Mouse (Mus musculus) neural tube, embryonic 14.5 days (tissue): Measurements from ENCODE around the gene Dok5. TPM values are rescaled to one million over a fixed set of nuclear protein-coding genes. Genes with fewer than 3 reads are reported as not detected.

ENCODE experiments used
- ATAC-seq: fragments of 200-750 bp; cut with Nextera tagmentation; 2 replicates; pipeline ENCODE4 v1.8.0; 2017; ENCODE audit warnings: low read depth, mild to moderate bottlenecking, moderate TSS enrichment, moderate library complexity
- H3K27ac ChIP-seq: fragments of 300-500 bp; sonication (generic); 2 replicates; pipeline ENCODE4 v1.5.1; 2014; ENCODE audit warnings: low read depth, mild to moderate bottlenecking, control low read depth, low read length, moderate library complexity, mixed read lengths
- H3K27me3 ChIP-seq: fragments of 300-500 bp; sonication (generic); 2 replicates; pipeline ENCODE4 v1.6.1; 2014; ENCODE audit warnings: low read length; ENCODE audit not compliant: control insufficient read depth, insufficient read depth
- H3K36me3 ChIP-seq: fragments of 300-500 bp; sonication (generic); 2 replicates; pipeline ENCODE4 v1.6.1; 2014; ENCODE audit warnings: low read length, mixed read lengths; ENCODE audit not compliant: control insufficient read depth, insufficient read depth
- H3K4me1 ChIP-seq: fragments of 300-500 bp; sonication (generic); 2 replicates; pipeline ENCODE4 v1.6.1; 2014; ENCODE audit warnings: low read length; ENCODE audit not compliant: control insufficient read depth, insufficient read depth
- H3K4me2 ChIP-seq: fragments of 300-500 bp; sonication (generic); 2 replicates; pipeline ENCODE4 v1.6.1; 2014; ENCODE audit warnings: mild to moderate bottlenecking, low read depth, low read length, control low read depth
- H3K4me3 ChIP-seq: fragments of 300-500 bp; sonication (generic); 2 replicates; pipeline ENCODE4 v1.5.1; 2014; ENCODE audit warnings: low read depth, low read length, control low read depth, mixed read lengths
- H3K9ac ChIP-seq: fragments of 300-500 bp; sonication (generic); replicated peaks from 2 replicates; pipeline ENCODE4 v1.6.1; 2014; ENCODE audit warnings: low read depth, mild to moderate bottlenecking, control low read depth, low read length, mixed read lengths
- H3K9me3 ChIP-seq: fragments of 300-500 bp; sonication (generic); 2 replicates; pipeline ENCODE4 v1.6.1; 2016; ENCODE audit warnings: low read length; ENCODE audit not compliant: control insufficient read depth
- WGBS: fragments of 180-500 bp; shearing (Covaris S2); extraction: QIAGEN DNeasy Blood & Tissue Kit; methylation state at CpG from one replicate; pipeline ENCODE4 v1.1.7; 2014; 5-methylcytosine and 5-hydroxymethylcytosine counted together
- polyA plus RNA-seq: library from polyadenylated mRNA; unstranded; fragments of >200 nt; fragmentation: Nextera tagmentation; extraction: Ambion mirVana; gene quantifications from 2 replicates; pipeline ENCODE4 v1.2.1, GENCODE M21; 2014

The Dok5 gene
- polyA plus RNA-seq, 1 experiment from 2014 or later, result 74.4 TPM

- 85% methylated on average over 11 of the region's 11 CpGs for WGBS
- Histone ChIP-seq H3K4me3 (no peak overlapping the region), H3K9ac (no peak overlapping the region), H3K36me3 (no peaks in the 10 kb centered on the region), H3K27me3 (no peaks in the 10 kb centered on the region), H3K9me3 (no peaks in the 10 kb centered on the region), H3K4me2 (no peak overlapping the region), H3K27ac (no peak overlapping the region), H3K4me1 (no peaks in the 10 kb centered on the region)
- no peak for ATAC-seq
Observed at GRCm38 (mm10) chr2:170712658-170713285, 18.8 kb upstream of the Dok5 start.

- no peak overlapping the region for H3K27ac ChIP-seq
- 39% methylated on average over 4 of the region's 4 CpGs for WGBS
- no peak overlapping the region for H3K4me2 ChIP-seq
- H3K4me1 ChIP-seq, result peaks cover 4% of the 10 kb centered on the region; the same call in 1 of the 2 replicates
- no peaks in the 10 kb centered on the region for H3K36me3 ChIP-seq
- no peak overlapping the region for H3K9ac ChIP-seq
- no peaks in the 10 kb centered on the region for H3K27me3 ChIP-seq
- no peaks in the 10 kb centered on the region for H3K9me3 ChIP-seq
- no peak overlapping the region for H3K4me3 ChIP-seq
- no peak for ATAC-seq
Observed at GRCm38 (mm10) chr2:170720386-170720785, 11.2 kb upstream of the Dok5 start.

- 68% methylated on average over 13 of the region's 13 CpGs for WGBS
- no peak for ATAC-seq
Observed at GRCm38 (mm10) chr2:170724136-170724535, 7.5 kb upstream of the Dok5 start.

GRCm38 (mm10) chr2:170724716-170725115, 6.9 kb upstream of the Dok5 start:
- WGBS, result 86% methylated on average over 11 of the region's 11 CpGs
- H3K4me3 ChIP-seq, result no peak overlapping the region
- H3K36me3 ChIP-seq, result no peaks in the 10 kb centered on the region
- H3K4me1 ChIP-seq, result peaks cover 4% of the 10 kb centered on the region; the same call in 1 of the 2 replicates
- H3K4me2 ChIP-seq, result no peak overlapping the region
- ATAC-seq, result no peak
- H3K9ac ChIP-seq, result no peak overlapping the region
- H3K27me3 ChIP-seq, result no peaks in the 10 kb centered on the region
- H3K9me3 ChIP-seq, result no peaks in the 10 kb centered on the region
- no peak overlapping the region for H3K27ac ChIP-seq

More at GRCm38 (mm10) chr2:170724136-170724535, 7.5 kb upstream of the Dok5 start:
- Histone ChIP-seq H3K27ac (no peak overlapping the region), H3K4me3 (no peak overlapping the region), H3K9ac (no peak overlapping the region), H3K27me3 (no peaks in the 10 kb centered on the region), H3K9me3 (no peaks in the 10 kb centered on the region), H3K4me1 (peaks cover 4% of the 10 kb centered on the region; the same call in 1 of the 2 replicates), H3K36me3 (no peaks in the 10 kb centered on the region), H3K4me2 (no peak overlapping the region)

- no peak for ATAC-seq
- H3K36me3 ChIP-seq, result no peaks in the 10 kb centered on the region
- H3K4me3 ChIP-seq, result no peak overlapping the region
- H3K27me3 ChIP-seq, result no peaks in the 10 kb centered on the region
- no peak overlapping the region for H3K4me2 ChIP-seq
- H3K9me3 ChIP-seq, result no peaks in the 10 kb centered on the region
- WGBS, result 90% methylated on average over 5 of the region's 5 CpGs
- no peak overlapping the region for H3K27ac ChIP-seq
- 0 out of 2 replicates have a peak, but pooled peaks cover under 1% of the 10 kb centered on the region for H3K4me1 ChIP-seq
- no peak overlapping the region for H3K9ac ChIP-seq
Observed at GRCm38 (mm10) chr2:170725796-170726195, 5.8 kb upstream of the Dok5 start.

GRCm38 (mm10) chr2:170726996-170727710, 4.5 kb upstream of the Dok5 start:
- 0 out of 2 replicates have a peak, but pooled peaks cover 3% of the 10 kb centered on the region for H3K4me1 ChIP-seq
- WGBS, result 47% methylated on average over 6 of the region's 6 CpGs
- H3K27ac ChIP-seq, result no peak overlapping the region
- no peaks in the 10 kb centered on the region for H3K36me3 ChIP-seq
- H3K27me3 ChIP-seq, result no peaks in the 10 kb centered on the region
- H3K9ac ChIP-seq, result no peak overlapping the region
- ATAC-seq, result no peak
- H3K4me3 ChIP-seq, result no peak overlapping the region
- H3K4me2 ChIP-seq, result no peak overlapping the region
- no peaks in the 10 kb centered on the region for H3K9me3 ChIP-seq

- WGBS, result 89% methylated on average over 9 of the region's 9 CpGs
- ATAC-seq, result no peak
- H3K9ac ChIP-seq, result no peak overlapping the region
Observed at GRCm38 (mm10) chr2:170728864-170729263, 2.7 kb upstream of the Dok5 start.

GRCm38 (mm10) chr2:170729661-170730060, 1.9 kb upstream of the Dok5 start:
- ATAC-seq, result no peak
- Histone ChIP-seq H3K9me3 (no peaks in the 10 kb centered on the region), H3K4me1 (peaks cover 9% of the 10 kb centered on the region; the same call in 1 of the 2 replicates), H3K4me2 (no peak overlapping the region), H3K36me3 (no peaks in the 10 kb centered on the region), H3K4me3 (no peak overlapping the region), H3K27me3 (no peaks in the 10 kb centered on the region), H3K27ac (no peak overlapping the region), H3K9ac (no peak overlapping the region)
- WGBS, result 51% methylated on average over 2 of the region's 2 CpGs

More at GRCm38 (mm10) chr2:170728864-170729263, 2.7 kb upstream of the Dok5 start:
- Histone ChIP-seq H3K4me2 (no peak overlapping the region), H3K4me1 (0 out of 2 replicates have a peak, but pooled peaks cover 9% of the 10 kb centered on the region), H3K4me3 (no peak overlapping the region), H3K36me3 (no peaks in the 10 kb centered on the region), H3K27me3 (no peaks in the 10 kb centered on the region), H3K9me3 (no peaks in the 10 kb centered on the region), H3K27ac (no peak overlapping the region)

GRCm38 (mm10) chr2:170730136-170730535, 1.5 kb upstream of the Dok5 start:
- H3K4me3 ChIP-seq, result no peak overlapping the region
- no peak overlapping the region; the same call in 1 of the 2 replicates for H3K4me2 ChIP-seq
- no peak for ATAC-seq
- H3K27ac ChIP-seq, result no peak overlapping the region
- WGBS, result 90% methylated on average over 8 of the region's 8 CpGs
- no peaks in the 10 kb centered on the region for H3K9me3 ChIP-seq
- no peak overlapping the region for H3K9ac ChIP-seq
- peaks cover 9% of the 10 kb centered on the region; the same call in 1 of the 2 replicates for H3K4me1 ChIP-seq
- H3K36me3 ChIP-seq, result no peaks in the 10 kb centered on the region
- no peaks in the 10 kb centered on the region for H3K27me3 ChIP-seq
